20 mouse cellular contexts compared by ENCODE assay signal in the genomic region with DNA sequence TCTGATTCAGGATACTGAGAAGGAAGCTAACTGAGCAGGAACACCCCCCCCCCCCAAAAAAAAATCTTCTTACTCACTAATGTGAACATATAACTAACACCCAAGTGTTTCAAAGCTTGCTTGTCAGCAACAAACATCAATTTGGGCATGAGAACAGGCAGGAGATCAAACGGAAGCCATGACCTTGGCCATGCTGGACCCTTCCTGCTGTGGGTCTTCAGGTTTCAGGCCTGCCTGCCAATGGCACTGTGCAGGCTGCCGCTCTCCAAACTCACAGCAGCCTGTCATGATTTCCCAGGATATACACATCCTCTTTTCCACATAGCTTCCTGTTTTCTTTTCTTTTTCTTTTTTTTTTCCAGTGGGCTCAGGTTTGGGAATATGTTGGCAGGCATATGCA.
A peak's percentile ranks its signal among the peaks of the same experiment; 100 is the strongest.
DNase-seq lines count a peak whose midpoint lies in the region; ATAC-seq and TF ChIP-seq lines count a peak whose summit lies in the region.
"Had no signal": no experiment of that assay in that cellular context is flagged by ENCODE, and none has a peak within 500 bp of the region (broad histone marks: within the 10 kb centered on the region; RNA-seq: fewer than 3 reads in every experiment).

No protein-coding gene starts in this region.

- intact Hi-C loops in gastrocnemius, adult 2 months (cut with DNase I), result loop anchor here (5.0 kb wide), 1 partner anchor 58 kb away; no protein-coding TSS in a partner anchor
- intact Hi-C loops in gastrocnemius, postnatal 14 days (cut with DNase I; ENCODE audit: low total_unique reads), result no loop called here

- no peaks in the 10 kb centered on the region for H3K4me1 ChIP-seq in hindbrain, embryonic 10.5 days (replicated peaks)
- H3K4me1 ChIP-seq in hindbrain, postnatal 0 days (ENCODE audit: insufficient read depth, low read length), result no peaks in the 10 kb centered on the region
- H3K4me1 ChIP-seq: embryonic facial prominence, embryonic 13.5 days; forebrain, embryonic 13.5 days; intestine, embryonic 15.5 days had no signal

- peak overlapping the region; percentile 31; the same call in 1 of the 2 replicates for H3K27ac ChIP-seq in gastrocnemius, adult 2 months
- no peak overlapping the region for H3K27ac ChIP-seq in hindbrain, embryonic 10.5 days
- no peak overlapping the region for H3K27ac ChIP-seq in hindbrain, postnatal 0 days
- H3K27ac ChIP-seq: embryonic facial prominence, embryonic 13.5 days; forebrain, embryonic 13.5 days; hindbrain, embryonic 13.5 days; intestine, embryonic 15.5 days had no signal

- H3K4me2 ChIP-seq in hindbrain, postnatal 0 days (ENCODE audit: low read depth, low read length), result no peak overlapping the region
- H3K4me2 ChIP-seq: embryonic facial prominence, embryonic 13.5 days; forebrain, embryonic 13.5 days; heart, embryonic 12.5 days; hindbrain, embryonic 13.5 days; intestine, embryonic 15.5 days had no signal

- TF ChIP-seq CTCF in gastrocnemius, adult 2 months (IDR thresholded peaks at IDR 0.05), result no peak
- no peak for TF ChIP-seq CTCF in hindbrain, postnatal 0 days (IDR thresholded peaks at IDR 0.05; ENCODE audit: low read depth)

- WGBS in hindbrain, embryonic 10.5 days, result 69% methylated on average over 2 of the region's 2 CpGs
- WGBS in hindbrain, postnatal 0 days, result 61% methylated on average over 2 of the region's 2 CpGs

- peak; percentile 45 for DNase-seq in adrenal gland, adult 8-10 months
- no peak for DNase-seq in adrenal gland, adult 18-20 months (ENCODE audit: low spot score in 2 of 2)
- peak; percentile 55 for DNase-seq in gastrocnemius, adult 2 months
- no peak for DNase-seq in gastrocnemius, postnatal 14 days
- DNase-seq in hindbrain, embryonic 10.5 days (ENCODE audit: low spot score), result peak; percentile 6
- DNase-seq in hindbrain, postnatal 0 days (ENCODE audit: low spot score), result no peak
- DNase-seq in right cerebral cortex, postnatal 36 days (ENCODE audit: low spot score in 2 of 2), result no peak
- DNase-seq: cerebellum, adult 2 months; forebrain, postnatal 0 days; heart, postnatal 36 days; kidney, adult 18-20 months; kidney, postnatal 10 days had no signal

- no peaks in the 10 kb centered on the region for H3K36me3 ChIP-seq in hindbrain, embryonic 10.5 days
- no peaks in the 10 kb centered on the region for H3K36me3 ChIP-seq in hindbrain, postnatal 0 days (ENCODE audit: insufficient read depth, low read length)
- H3K36me3 ChIP-seq: hindbrain, embryonic 13.5 days; intestine, embryonic 15.5 days had no signal

- no peaks in the 10 kb centered on the region for H3K9me3 ChIP-seq in hindbrain, embryonic 10.5 days
- H3K9me3 ChIP-seq in hindbrain, postnatal 0 days (ENCODE audit: low read length), result no peaks in the 10 kb centered on the region
- H3K9me3 ChIP-seq: embryonic facial prominence, embryonic 13.5 days; forebrain, embryonic 13.5 days; heart, embryonic 12.5 days; hindbrain, embryonic 13.5 days; intestine, embryonic 15.5 days had no signal

- H3K27me3 ChIP-seq in hindbrain, embryonic 10.5 days (ENCODE audit: insufficient read depth, poor library complexity, severe bottlenecking), result no peaks in the 10 kb centered on the region
- H3K27me3 ChIP-seq in hindbrain, postnatal 0 days (ENCODE audit: insufficient read depth, low read length), result no peaks in the 10 kb centered on the region
- H3K27me3 ChIP-seq: CH12.LX; embryonic facial prominence, embryonic 13.5 days; forebrain, embryonic 13.5 days; heart, embryonic 12.5 days; hindbrain, embryonic 13.5 days; intestine, embryonic 15.5 days; Patski had no signal

- no peak overlapping the region for H3K4me3 ChIP-seq in gastrocnemius, adult 2 months
- no peak overlapping the region for H3K4me3 ChIP-seq in hindbrain, embryonic 10.5 days
- no peak overlapping the region for H3K4me3 ChIP-seq in hindbrain, postnatal 0 days (ENCODE audit: low read length)
- H3K4me3 ChIP-seq: embryonic facial prominence, embryonic 13.5 days; forebrain, embryonic 13.5 days; heart, embryonic 12.5 days; hindbrain, embryonic 13.5 days; intestine, embryonic 15.5 days had no signal

- no peak for ATAC-seq in hindbrain, postnatal 0 days
- ATAC-seq: activated CD4-positive, CD25-positive, alpha-beta regulatory T cell, adult 4 months; forebrain, embryonic 13.5 days; forebrain, postnatal 0 days; intestine, embryonic 15.5 days; Patski had no signal

- no peak overlapping the region for H3K9ac ChIP-seq in hindbrain, postnatal 0 days (replicated peaks; ENCODE audit: low read length)
- H3K9ac ChIP-seq: embryonic facial prominence, embryonic 13.5 days; forebrain, embryonic 13.5 days; forebrain, postnatal 0 days; heart, embryonic 12.5 days; hindbrain, embryonic 13.5 days; intestine, embryonic 15.5 days had no signal

Comparison
In these comparisons a context has a peak if more than half of its experiments do, and no peak if none do; other contexts are left out.
1. DNase-seq: peak in adrenal gland, adult 8-10 months (single experiment), gastrocnemius, adult 2 months (single experiment) and hindbrain, embryonic 10.5 days (single experiment); none in adrenal gland, adult 18-20 months (0 of 2), gastrocnemius, postnatal 14 days (single experiment), hindbrain, postnatal 0 days (single experiment) and right cerebral cortex, postnatal 36 days (0 of 2).